Mouse (Mus musculus) cerebellum, adult 8-10 months (tissue): ENCODE measurements around the gene Washc2.
"Not testable (repeated sequence)": the region's sequence is repeated elsewhere in the genome, so short reads cannot be mapped to it uniquely, and the experiment has no call there.

ENCODE experiments used
- DNase-seq: peaks from one replicate; pipeline ENCODE4 v3.0.0; 2022

Washc2 gene

GRCm38 (mm10) chr6:116207729-116208534, at the start of gene Washc2:
Gene Washc2 (plus strand): TSS chr6:116208038.
- DNase-seq = peak; percentile 93

- DNase-seq = no peak
Measured at GRCm38 (mm10) chr6:116166383-116166782, 41.5 kb upstream of the Washc2 start.

GRCm38 (mm10) chr6:116173511-116174099, 34.2 kb upstream of the Washc2 start:
- DNase-seq = peak; percentile 36

- no peak for DNase-seq
Measured at GRCm38 (mm10) chr6:116178376-116178775, 29.5 kb upstream of the Washc2 start.

GRCm38 (mm10) chr6:116180731-116181130, 27.1 kb upstream of the Washc2 start:
- DNase-seq = no peak

- DNase-seq = no peak
Measured at GRCm38 (mm10) chr6:116183509-116183908, 24.3 kb upstream of the Washc2 start.

- no peak for DNase-seq
Measured at GRCm38 (mm10) chr6:116186485-116186884, 21.4 kb upstream of the Washc2 start.

- DNase-seq = no peak
Measured at GRCm38 (mm10) chr6:116189417-116189816, 18.4 kb upstream of the Washc2 start.

- DNase-seq = no peak
Measured at GRCm38 (mm10) chr6:116192809-116193311, 15.0 kb upstream of the Washc2 start.

GRCm38 (mm10) chr6:116193394-116194393, 14.1 kb upstream of the Washc2 start, which contains the start of gene Tmcc1:
Gene Tmcc1 (minus strand): TSS chr6:116193486.
- peak; percentile 99 for DNase-seq

- DNase-seq = no peak
Measured at GRCm38 (mm10) chr6:116195811-116196210, 12.0 kb upstream of the Washc2 start.

- no peak for DNase-seq
Measured at GRCm38 (mm10) chr6:116198173-116198572, 9.7 kb upstream of the Washc2 start.

- no peak for DNase-seq
Measured at GRCm38 (mm10) chr6:116199682-116200081, 8.2 kb upstream of the Washc2 start.

- DNase-seq = no peak
Measured at GRCm38 (mm10) chr6:116227767-116228166, 19.9 kb downstream of the Washc2 start.

- DNase-seq = peak; percentile 63
Measured at GRCm38 (mm10) chr6:116228785-116229525, 21.1 kb downstream of the Washc2 start.

GRCm38 (mm10) chr6:116234821-116235220, 27.0 kb downstream of the Washc2 start:
- not testable (repeated sequence) for DNase-seq

GRCm38 (mm10) chr6:116235336-116235735, 27.5 kb downstream of the Washc2 start:
- no peak for DNase-seq

- DNase-seq = no peak
Measured at GRCm38 (mm10) chr6:116238083-116238482, 30.2 kb downstream of the Washc2 start.

GRCm38 (mm10) chr6:116240371-116240770, 32.5 kb downstream of the Washc2 start:
- no peak for DNase-seq

GRCm38 (mm10) chr6:116259649-116260048, 51.8 kb downstream of the Washc2 start:
- no peak for DNase-seq

GRCm38 (mm10) chr6:116260481-116260880, 52.6 kb downstream of the Washc2 start:
- no peak for DNase-seq

- no peak for DNase-seq
Measured at GRCm38 (mm10) chr6:116262824-116263223, 55.0 kb downstream of the Washc2 start.
